Mouse (Mus musculus): ENCODE measurements around the gene Ablim2. TPM values are rescaled to one million over a fixed set of nuclear protein-coding genes. Genes with fewer than 3 reads are reported as not detected.

Ablim2 gene
- polyA plus RNA-seq, 1 experiment = 3.4 TPM

- Histone ChIP-seq H3K4me1 (ENCODE audit: control insufficient read depth, insufficient read depth, low read length) (no peaks in the 10 kb centered on the region), H3K27ac (ENCODE audit: insufficient read depth, low read depth, low read length) (no peak overlapping the region), H3K4me3 (ENCODE audit: insufficient read depth, low read length) (no peak overlapping the region)
- TF ChIP-seq CTCF (IDR thresholded peaks at IDR 0.05; ENCODE audit: low read depth, low read length) (no peak), POLR2A (IDR thresholded peaks at IDR 0.05; ENCODE audit: borderline replicate concordance, low read depth, low read length) (no peak)
Observed at GRCm38 (mm10) chr5:35799090-35799489, 41.4 kb downstream of the Ablim2 start.

GRCm38 (mm10) chr5:35803416-35803815 is 45.7 kb downstream of the Ablim2 start:
- H3K4me1 ChIP-seq (ENCODE audit: control insufficient read depth, insufficient read depth, low read length) = peaks cover 5% of the 10 kb centered on the region
- H3K27ac ChIP-seq (ENCODE audit: insufficient read depth, low read depth, low read length) = no peak overlapping the region
- no peak for TF ChIP-seq CTCF (IDR thresholded peaks at IDR 0.05; ENCODE audit: low read depth, low read length)
- TF ChIP-seq POLR2A (IDR thresholded peaks at IDR 0.05; ENCODE audit: borderline replicate concordance, low read depth, low read length) = no peak
- H3K4me3 ChIP-seq (ENCODE audit: insufficient read depth, low read length) = no peak overlapping the region

GRCm38 (mm10) chr5:35804685-35805084 is 47.0 kb downstream of the Ablim2 start:
- no peak for TF ChIP-seq POLR2A (IDR thresholded peaks at IDR 0.05; ENCODE audit: borderline replicate concordance, low read depth, low read length)
- TF ChIP-seq CTCF (IDR thresholded peaks at IDR 0.05; ENCODE audit: low read depth, low read length) = no peak
- Histone ChIP-seq H3K4me3 (ENCODE audit: insufficient read depth, low read length) (no peak overlapping the region), H3K4me1 (ENCODE audit: control insufficient read depth, insufficient read depth, low read length) (peaks cover 5% of the 10 kb centered on the region), H3K27ac (ENCODE audit: insufficient read depth, low read depth, low read length) (no peak overlapping the region)

DNA sequence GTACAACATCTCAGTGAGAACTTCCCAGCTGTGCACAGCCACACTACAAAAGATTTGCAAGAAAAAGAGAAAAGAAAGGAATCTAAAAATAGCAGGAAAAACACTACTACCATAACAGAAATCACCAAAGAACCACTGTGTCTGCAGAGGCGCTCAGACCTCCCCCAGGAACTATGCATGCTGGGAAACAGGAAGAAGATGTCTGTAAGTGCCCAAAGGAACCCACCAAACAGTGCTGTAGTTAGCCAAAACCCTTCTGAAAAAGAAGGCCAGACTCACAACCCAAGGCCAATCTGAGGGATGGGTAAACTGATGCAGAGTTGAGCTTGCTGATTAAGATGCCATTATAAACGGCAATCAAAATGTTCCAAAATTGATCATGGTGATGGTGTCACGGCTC is 47.5 kb downstream of the Ablim2 start:
- Histone ChIP-seq H3K27ac (ENCODE audit: insufficient read depth, low read depth, low read length) (no peak overlapping the region), H3K4me3 (ENCODE audit: insufficient read depth, low read length) (no peak overlapping the region), H3K4me1 (ENCODE audit: control insufficient read depth, insufficient read depth, low read length) (peaks cover 5% of the 10 kb centered on the region)
- no peak for TF ChIP-seq CTCF (IDR thresholded peaks at IDR 0.05; ENCODE audit: low read depth, low read length)

DNA sequence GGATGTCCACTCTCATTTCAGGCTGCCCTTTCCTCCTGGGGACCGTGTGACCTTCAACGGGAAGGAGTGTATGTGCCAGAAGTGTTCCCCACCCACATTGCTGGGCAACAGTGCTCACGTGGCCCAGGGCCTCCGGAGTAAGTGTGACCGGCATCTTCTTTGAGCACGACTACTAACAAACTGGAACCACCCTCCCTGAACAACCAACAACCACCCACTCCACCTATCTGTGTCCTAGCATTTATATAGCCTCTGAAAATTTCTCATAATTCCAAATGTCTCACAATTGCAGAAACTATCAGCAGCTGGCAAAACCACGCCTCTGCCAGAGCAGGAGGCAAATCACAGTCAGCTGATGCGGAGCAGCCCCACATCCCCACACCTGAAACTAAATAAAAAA is 49.3 kb downstream of the Ablim2 start:
- Histone ChIP-seq H3K4me3 (ENCODE audit: insufficient read depth, low read length) (no peak overlapping the region), H3K27ac (ENCODE audit: insufficient read depth, low read depth, low read length) (no peak overlapping the region), H3K4me1 (ENCODE audit: control insufficient read depth, insufficient read depth, low read length) (peaks cover 5% of the 10 kb centered on the region)
- TF ChIP-seq CTCF (IDR thresholded peaks at IDR 0.05; ENCODE audit: low read depth, low read length) = no peak
- TF ChIP-seq POLR2A (IDR thresholded peaks at IDR 0.05; ENCODE audit: borderline replicate concordance, low read depth, low read length) = no peak

- H3K4me1 ChIP-seq (ENCODE audit: control insufficient read depth, insufficient read depth, low read length) = no peaks in the 10 kb centered on the region
- H3K27ac ChIP-seq (ENCODE audit: insufficient read depth, low read depth, low read length) = no peak overlapping the region
- TF ChIP-seq CTCF (IDR thresholded peaks at IDR 0.05; ENCODE audit: low read depth, low read length) (no peak), POLR2A (IDR thresholded peaks at IDR 0.05; ENCODE audit: borderline replicate concordance, low read depth, low read length) (no peak)
- no peak overlapping the region for H3K4me3 ChIP-seq (ENCODE audit: insufficient read depth, low read length)
Observed at GRCm38 (mm10) chr5:35810526-35810925, 52.8 kb downstream of the Ablim2 start.

DNA sequence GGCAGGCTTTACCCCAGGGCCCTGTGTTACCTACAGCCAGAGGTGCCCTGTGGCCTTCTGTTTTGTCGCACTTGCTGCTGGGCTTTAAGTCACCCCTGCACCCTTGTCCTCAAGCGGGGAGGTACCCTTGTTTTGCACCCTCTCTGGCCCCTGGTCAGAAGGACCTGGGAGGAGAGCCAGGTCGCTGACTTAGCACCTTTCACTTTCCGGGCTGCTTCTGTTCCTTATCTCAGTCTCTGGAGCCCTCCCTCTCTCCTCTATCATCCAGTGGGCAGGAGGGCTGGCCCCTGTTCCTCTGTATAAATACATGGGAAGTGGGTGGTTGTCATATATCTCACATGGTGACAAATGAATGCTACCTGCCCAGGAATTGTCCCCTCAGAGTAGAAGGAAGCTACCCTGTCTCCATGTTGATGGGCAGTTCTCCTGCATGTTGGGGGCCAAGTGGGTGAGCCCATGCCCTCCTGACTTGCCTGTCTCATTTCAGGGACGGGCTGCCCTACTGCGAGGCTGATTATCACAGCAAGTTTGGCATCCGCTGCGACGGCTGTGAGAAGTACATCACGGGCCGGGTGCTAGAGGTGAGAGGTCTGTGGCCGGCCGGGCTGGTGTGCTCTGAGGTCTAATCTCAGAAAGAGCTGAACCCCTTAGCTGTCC is 54.1 kb downstream of the Ablim2 start:
- no peak overlapping the region for H3K4me3 ChIP-seq (ENCODE audit: insufficient read depth, low read length)
- H3K27ac ChIP-seq (ENCODE audit: insufficient read depth, low read depth, low read length) = no peak overlapping the region
- H3K4me1 ChIP-seq (ENCODE audit: control insufficient read depth, insufficient read depth, low read length) = no peaks in the 10 kb centered on the region
- TF ChIP-seq CTCF (IDR thresholded peaks at IDR 0.05; ENCODE audit: low read depth, low read length) = no peak
- no peak for TF ChIP-seq POLR2A (IDR thresholded peaks at IDR 0.05; ENCODE audit: borderline replicate concordance, low read depth, low read length)

GRCm38 (mm10) chr5:35814334-35814941 is 56.8 kb downstream of the Ablim2 start:
- H3K4me3 ChIP-seq (ENCODE audit: insufficient read depth, low read length) = no peak overlapping the region
- no peaks in the 10 kb centered on the region for H3K4me1 ChIP-seq (ENCODE audit: control insufficient read depth, insufficient read depth, low read length)
- no peak overlapping the region for H3K27ac ChIP-seq (ENCODE audit: insufficient read depth, low read depth, low read length)
- TF ChIP-seq POLR2A (IDR thresholded peaks at IDR 0.05; ENCODE audit: borderline replicate concordance, low read depth, low read length) (no peak), CTCF (IDR thresholded peaks at IDR 0.05; ENCODE audit: low read depth, low read length) (no peak)

DNA sequence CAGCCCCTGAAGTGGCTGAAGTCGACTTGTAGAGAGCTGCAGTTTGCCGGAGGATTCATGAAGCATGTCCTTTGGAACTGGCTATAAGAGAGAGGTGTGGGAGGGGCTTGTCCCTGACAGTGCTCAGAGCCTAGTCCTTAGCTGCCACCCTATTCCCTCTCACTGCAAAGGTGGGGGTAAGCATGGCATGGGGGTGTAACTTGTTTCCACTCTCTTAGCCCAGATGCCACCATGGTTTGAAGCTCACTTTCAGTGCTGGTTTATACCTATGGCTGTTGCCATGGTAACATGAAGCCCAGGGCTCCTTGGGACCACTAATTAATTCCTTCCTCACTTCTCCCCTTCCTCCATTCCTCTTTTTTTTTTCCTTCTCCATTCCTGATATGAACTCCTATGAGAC is 57.4 kb downstream of the Ablim2 start:
- H3K4me1 ChIP-seq (ENCODE audit: control insufficient read depth, insufficient read depth, low read length) = no peaks in the 10 kb centered on the region
- H3K4me3 ChIP-seq (ENCODE audit: insufficient read depth, low read length) = no peak overlapping the region
- H3K27ac ChIP-seq (ENCODE audit: insufficient read depth, low read depth, low read length) = no peak overlapping the region
- TF ChIP-seq CTCF (IDR thresholded peaks at IDR 0.05; ENCODE audit: low read depth, low read length) (no peak), POLR2A (IDR thresholded peaks at IDR 0.05; ENCODE audit: borderline replicate concordance, low read depth, low read length) (no peak)

DNA sequence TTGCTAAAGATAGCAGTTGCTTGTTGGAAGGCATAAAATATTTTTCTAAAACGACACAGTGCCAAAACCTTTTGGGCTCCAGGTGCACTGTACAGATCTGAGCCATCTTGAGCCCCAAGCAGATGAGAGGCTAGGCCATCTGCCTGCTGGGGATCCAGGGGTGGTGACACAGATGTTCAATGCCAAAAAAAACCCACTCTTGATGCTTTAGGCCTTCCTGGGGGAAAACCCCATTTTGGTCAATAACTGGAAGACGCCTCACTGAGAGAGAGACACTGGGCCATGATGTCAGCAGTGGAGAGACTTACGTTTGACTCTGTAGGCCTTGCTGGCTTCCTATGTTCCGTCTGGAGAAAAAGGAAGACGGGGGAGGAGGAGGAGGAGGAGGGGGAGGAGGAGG is 59.6 kb downstream of the Ablim2 start:
- no peaks in the 10 kb centered on the region for H3K4me1 ChIP-seq (ENCODE audit: control insufficient read depth, insufficient read depth, low read length)
- H3K27ac ChIP-seq (ENCODE audit: insufficient read depth, low read depth, low read length) = no peak overlapping the region
- H3K4me3 ChIP-seq (ENCODE audit: insufficient read depth, low read length) = no peak overlapping the region
- no peak for TF ChIP-seq CTCF (IDR thresholded peaks at IDR 0.05; ENCODE audit: low read depth, low read length)
- TF ChIP-seq POLR2A (IDR thresholded peaks at IDR 0.05; ENCODE audit: borderline replicate concordance, low read depth, low read length) = no peak
